Comparison of ENCODE assay signal across 10 mouse cellular contexts in the genomic region with DNA sequence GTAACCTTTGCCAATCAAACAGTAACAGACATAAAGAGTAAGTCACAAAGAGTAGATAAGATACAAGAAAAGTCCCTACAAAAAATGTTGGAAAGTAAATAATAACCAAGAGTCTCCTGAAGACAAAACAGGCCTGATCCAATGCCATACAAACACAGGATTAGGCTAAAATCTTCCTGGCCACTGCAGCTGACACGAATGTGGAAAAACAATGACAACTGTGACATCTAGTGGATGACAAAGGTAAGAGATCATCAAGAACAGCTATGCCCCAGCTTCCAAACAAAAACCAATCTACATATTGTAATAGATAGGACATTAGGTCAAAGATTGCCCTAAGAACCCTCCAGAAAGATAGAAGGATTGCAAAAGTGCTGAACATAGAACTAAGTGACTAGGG. TPM values are rescaled to one million over a fixed set of nuclear protein-coding genes. Genes with fewer than 3 reads are reported as not detected.
A peak's percentile ranks its signal among the peaks of the same experiment; 100 is the strongest.
DNase-seq lines count a peak whose midpoint lies in the region; ATAC-seq and TF ChIP-seq lines count a peak whose summit lies in the region.
"Had no signal": no experiment of that assay in that cellular context is flagged by ENCODE, and none has a peak within 500 bp of the region (broad histone marks: within the 10 kb centered on the region; RNA-seq: fewer than 3 reads in every experiment).

No protein-coding gene starts in this region.

- no peak overlapping the region for H3K9ac ChIP-seq in embryonic facial prominence, embryonic 11.5 days (replicated peaks; ENCODE audit: low read length)

- no peak for ATAC-seq in embryonic facial prominence, embryonic 11.5 days (replicated peaks; ENCODE audit: insufficient number of reproducible peaks, low FRiP score, low TSS enrichment, low read depth)
- ATAC-seq in Patski = no peak
- 0 out of 2 replicates have a peak, but pooled peaks have one; percentile 43 for ATAC-seq in megakaryocyte, adult 5-6 weeks (ENCODE audit: poor library complexity, severe bottlenecking)

- no peak overlapping the region for H3K4me2 ChIP-seq in embryonic facial prominence, embryonic 11.5 days (ENCODE audit: low read depth, low read length)

- H3K9me3 ChIP-seq in embryonic facial prominence, embryonic 11.5 days (replicated peaks; ENCODE audit: control insufficient read depth, low read length) = no peaks in the 10 kb centered on the region
- H3K9me3 ChIP-seq in embryonic facial prominence, embryonic 10.5 days = no peaks in the 10 kb centered on the region

- CTCF ChIA-PET in Patski (lab: Charles Lee) = no interaction called here

- H3K27me3 ChIP-seq in embryonic facial prominence, embryonic 11.5 days (ENCODE audit: control insufficient read depth, insufficient read depth, low read length) = no peaks in the 10 kb centered on the region
- no peaks in the 10 kb centered on the region for H3K27me3 ChIP-seq in embryonic facial prominence, embryonic 10.5 days (replicated peaks; ENCODE audit: low read depth, poor library complexity, severe bottlenecking)
- no peaks in the 10 kb centered on the region for H3K27me3 ChIP-seq in Patski

- POLR2A ChIA-PET in Patski (lab: Charles Lee) = no interaction called here

- 3% methylated on average over 1 of the region's 1 CpGs for WGBS in embryonic facial prominence, embryonic 11.5 days
- 5% methylated on average over 1 of the region's 1 CpGs for WGBS in embryonic facial prominence, embryonic 10.5 days

- in situ Hi-C loops in Patski (cut with MboI; ENCODE audit: low pct_unique_long_range_greater_than_20kb) = no loop called here

- no peak overlapping the region for H3K27ac ChIP-seq in embryonic facial prominence, embryonic 11.5 days (replicated peaks; ENCODE audit: low read depth, low read length)
- no peak overlapping the region for H3K27ac ChIP-seq in embryonic facial prominence, embryonic 10.5 days (replicated peaks)
- no peak overlapping the region for H3K27ac ChIP-seq in layer of hippocampus, adult 2 months

- no peaks in the 10 kb centered on the region for H3K4me1 ChIP-seq in embryonic facial prominence, embryonic 11.5 days (ENCODE audit: control insufficient read depth, insufficient read depth, low read length)
- no peaks in the 10 kb centered on the region for H3K4me1 ChIP-seq in embryonic facial prominence, embryonic 10.5 days

- no peaks in the 10 kb centered on the region for H3K36me3 ChIP-seq in embryonic facial prominence, embryonic 11.5 days (replicated peaks; ENCODE audit: control insufficient read depth, insufficient read depth, low read depth, low read length)
- H3K36me3 ChIP-seq in embryonic facial prominence, embryonic 10.5 days (replicated peaks) = no peaks in the 10 kb centered on the region

- TF ChIP-seq CTCF in layer of hippocampus, adult 2 months (conservative IDR thresholded peaks at IDR 0.05) = peak; percentile 86
- peak; percentile 47 for TF ChIP-seq CTCF in Patski (IDR thresholded peaks at IDR 0.05)

- DNase-seq in embryonic facial prominence, embryonic 11.5 days (ENCODE audit: low spot score) = peak; percentile 46
- DNase-seq in embryonic facial prominence, embryonic 10.5 days (ENCODE audit: low spot score) = no peak
- peak; percentile 39 to 47 for DNase-seq in layer of hippocampus, adult 2 months (ENCODE audit: low spot score in 2 of 2)
- DNase-seq in layer of hippocampus, adult 9-11 months = no peak
- no peak for DNase-seq in Patski (ENCODE audit: low read depth, low spot score)
- DNase-seq in natural killer cell, adult 2 months (ENCODE audit: low spot score in 2 of 2) = no peak
- DNase-seq in urinary bladder, postnatal 25 days (ENCODE audit: low spot score) = no peak
- DNase-seq: thymus, postnatal 14 days had no signal

- no peak overlapping the region for H3K4me3 ChIP-seq in embryonic facial prominence, embryonic 11.5 days (ENCODE audit: low read depth, low read length)
- H3K4me3 ChIP-seq in embryonic facial prominence, embryonic 10.5 days = no peak overlapping the region
- H3K4me3 ChIP-seq in layer of hippocampus, adult 2 months = no peak overlapping the region

RNA-seq across cellular contexts. Expression of gene 6330403K07Rik, which starts 19.2 kb away (rescaled TPM):
- polyA plus RNA-seq in embryonic facial prominence, embryonic 11.5 days (2014; fragmentation: Nextera tagmentation; extraction: Ambion mirVana) = 82.8 and 92.3 TPM in 2 replicates
- polyA plus RNA-seq in embryonic facial prominence, embryonic 10.5 days (2016; fragmentation: Nextera tagmentation; extraction: Ambion mirVana) = 118 and 150 TPM in 2 replicates
- 100 to 1,000 TPM; 188 to 197 TPM for total RNA-seq in layer of hippocampus, adult 2 months (2021)
- polyA plus RNA-seq in Patski (2021) = 0.41 TPM
- not detected in 2 replicates for total RNA-seq in megakaryocyte, adult 5-6 weeks (2015)
- total RNA-seq in megakaryocyte, adult 5-6 weeks (2017) = not detected in 2 replicates
- total RNA-seq: monocyte, adult 5-6 weeks had no signal

RNA-seq across cellular contexts. Expression of gene Derl2, which starts 32.9 kb away (rescaled TPM):
- polyA plus RNA-seq in embryonic facial prominence, embryonic 11.5 days (2014; fragmentation: Nextera tagmentation; extraction: Ambion mirVana) = 43.3 and 47.7 TPM in 2 replicates
- 33.1 and 33.5 TPM in 2 replicates for polyA plus RNA-seq in embryonic facial prominence, embryonic 10.5 days (2016; fragmentation: Nextera tagmentation; extraction: Ambion mirVana)
- 10 to 100 TPM; 22.6 to 25.5 TPM for total RNA-seq in layer of hippocampus, adult 2 months (2021)
- polyA plus RNA-seq in Patski (2021) = 35.1 TPM
- 33.5 and 40.9 TPM in 2 replicates for total RNA-seq in megakaryocyte, adult 5-6 weeks (2015)
- total RNA-seq in megakaryocyte, adult 5-6 weeks (2017) = 44.4 and 47.7 TPM in 2 replicates

RNA-seq across cellular contexts. Expression of gene Mis12, which starts 33.1 kb away (rescaled TPM):
- polyA plus RNA-seq in embryonic facial prominence, embryonic 11.5 days (2014; fragmentation: Nextera tagmentation; extraction: Ambion mirVana) = 58.8 and 64.9 TPM in 2 replicates
- 64.5 and 67.5 TPM in 2 replicates for polyA plus RNA-seq in embryonic facial prominence, embryonic 10.5 days (2016; fragmentation: Nextera tagmentation; extraction: Ambion mirVana)
- 10 to 100 TPM; 13.7 to 15.5 TPM for total RNA-seq in layer of hippocampus, adult 2 months (2021)
- 30.3 TPM for polyA plus RNA-seq in Patski (2021)
- total RNA-seq in megakaryocyte, adult 5-6 weeks (2015) = 30.2 and 31.4 TPM in 2 replicates
- 43.4 and 60.9 TPM in 2 replicates for total RNA-seq in megakaryocyte, adult 5-6 weeks (2017)

RNA-seq across cellular contexts. Expression of gene Dhx33, which starts 48.3 kb away (rescaled TPM):
- polyA plus RNA-seq in embryonic facial prominence, embryonic 11.5 days (2014; fragmentation: Nextera tagmentation; extraction: Ambion mirVana) = 24.8 and 25.5 TPM in 2 replicates
- polyA plus RNA-seq in embryonic facial prominence, embryonic 10.5 days (2016; fragmentation: Nextera tagmentation; extraction: Ambion mirVana) = 30.4 and 32.4 TPM in 2 replicates
- total RNA-seq in layer of hippocampus, adult 2 months (2021) = 10 to 100 TPM; 66.7 to 78.8 TPM
- polyA plus RNA-seq in Patski (2021) = 20.9 TPM
- total RNA-seq in megakaryocyte, adult 5-6 weeks (2015) = 5.1 and 8.4 TPM in 2 replicates
- total RNA-seq in megakaryocyte, adult 5-6 weeks (2017) = 10.7 and 17.0 TPM in 2 replicates

Comparison
In these comparisons a context has a peak if more than half of its experiments do, and no peak if none do; other contexts are left out.
1. DNase-seq: peak in embryonic facial prominence, embryonic 11.5 days (single experiment) and layer of hippocampus, adult 2 months (2 of 2); none in embryonic facial prominence, embryonic 10.5 days (single experiment), layer of hippocampus, adult 9-11 months (single experiment), Patski (single experiment), natural killer cell, adult 2 months (0 of 2) and urinary bladder, postnatal 25 days (single experiment).
2. RNA of gene 6330403K07Rik, which starts 19.2 kb away (polyA plus RNA-seq): 118 to 150 TPM in embryonic facial prominence, embryonic 10.5 days and 82.8 to 92.3 TPM in embryonic facial prominence, embryonic 11.5 days; 0.41 TPM in Patski (single experiment); every median in the first group is over 10 times any median in the second.